Mouse (Mus musculus) regulatory T cell (primary cell): ENCODE results near the gene Dcaf10.
"Not testable (repeated sequence)": the region's sequence is repeated elsewhere in the genome, so short reads cannot be mapped to it uniquely, and the experiment has no call there.

Experiments
- in situ Hi-C: fragments of 300-600 bp; cut with MboI, MseI; formaldehyde crosslinking; loops from one replicate; pipeline ENCODE4 v1.15.1; 2025; ENCODE audit warnings: high pct_unique_total_duplicates

The Dcaf10 gene

GRCm38 (mm10) chr4:45393658-45394057 lies 51.8 kb downstream of the Dcaf10 start:
- in situ Hi-C loops = no loop called here

DNA sequence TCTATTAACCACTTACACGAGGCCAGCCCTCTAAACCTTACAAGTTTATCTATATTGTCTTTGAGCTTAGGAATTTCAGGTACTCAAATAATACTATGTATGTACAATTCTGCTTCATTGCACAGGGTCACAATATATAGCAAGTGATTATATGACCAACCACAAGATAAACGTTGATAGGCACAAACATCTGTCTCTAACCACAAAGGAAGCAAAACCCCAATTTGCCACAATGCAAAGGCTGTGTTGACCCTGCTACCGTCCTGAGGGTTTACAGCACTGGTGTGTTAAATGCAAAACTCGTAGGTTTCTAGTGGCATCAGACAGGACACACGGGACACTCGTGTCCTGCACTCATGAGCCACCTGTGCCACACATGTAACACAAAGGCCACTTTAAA lies 54.3 kb downstream of the Dcaf10 start:
- in situ Hi-C loops = not testable (repeated sequence)

DNA sequence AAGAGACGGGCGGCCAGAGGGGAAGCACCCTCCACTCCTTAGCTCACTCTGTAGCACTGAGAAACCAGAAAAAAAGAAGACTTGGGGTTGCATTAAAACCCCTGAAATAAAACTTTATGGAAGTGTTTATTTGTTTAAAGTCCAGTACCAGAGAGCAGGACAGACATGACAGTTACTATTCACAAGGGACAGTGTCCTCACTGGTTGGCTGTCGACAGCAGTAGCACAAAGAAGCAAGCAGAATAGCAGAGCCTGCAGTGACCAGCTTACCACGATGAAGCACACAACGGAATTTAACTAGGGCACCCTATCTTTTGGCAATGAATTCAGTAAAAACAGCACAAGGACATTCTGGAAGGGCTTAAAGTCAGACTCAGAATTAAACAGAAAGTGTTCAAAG lies 56.4 kb downstream of the Dcaf10 start:
- in situ Hi-C loops = not testable (repeated sequence)

DNA sequence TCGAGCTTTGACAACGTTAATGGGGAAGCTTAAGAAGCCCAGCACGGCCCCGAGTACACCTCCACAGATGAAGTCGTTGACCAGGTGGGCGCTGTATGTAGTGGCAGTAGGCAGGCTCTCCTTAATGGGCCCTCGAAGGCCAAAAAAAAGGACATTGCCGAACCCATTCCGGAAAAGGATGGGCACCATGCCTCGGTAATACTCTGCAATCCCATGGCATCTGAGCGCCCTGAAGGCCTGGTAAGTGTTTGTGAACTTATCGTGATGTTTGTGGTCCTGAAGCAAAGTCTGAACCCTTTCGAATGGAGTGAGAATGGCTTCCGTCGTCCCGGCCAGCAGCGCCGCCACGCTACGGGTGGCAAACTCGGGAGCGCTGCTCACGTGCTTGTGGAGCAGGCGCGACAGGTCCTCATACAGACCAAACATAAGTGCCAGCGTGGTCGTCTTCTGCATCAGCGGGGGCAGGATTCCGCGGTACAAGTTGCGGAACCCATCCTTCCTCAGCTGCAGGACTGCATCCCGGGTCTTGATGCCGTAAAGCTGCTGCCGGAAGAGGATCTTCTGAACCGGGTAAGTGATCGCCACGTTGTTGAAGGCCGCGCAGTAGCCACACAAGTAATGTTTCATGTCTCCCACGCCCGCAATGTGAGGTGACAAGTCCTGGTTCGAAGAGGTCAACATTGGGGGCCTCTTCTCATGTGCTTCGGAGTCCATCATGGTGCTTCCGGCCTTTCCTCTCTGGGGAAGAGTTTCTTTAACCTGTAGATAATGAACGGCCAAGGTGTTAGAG lies 57.7 kb downstream of the Dcaf10 start:
- in situ Hi-C loops = no loop called here

- in situ Hi-C loops = no loop called here
Measured at GRCm38 (mm10) chr4:45402281-45402680, 60.4 kb downstream of the Dcaf10 start.

GRCm38 (mm10) chr4:45402878-45403498 lies 61.1 kb downstream of the Dcaf10 start:
- in situ Hi-C loops = no loop called here

DNA sequence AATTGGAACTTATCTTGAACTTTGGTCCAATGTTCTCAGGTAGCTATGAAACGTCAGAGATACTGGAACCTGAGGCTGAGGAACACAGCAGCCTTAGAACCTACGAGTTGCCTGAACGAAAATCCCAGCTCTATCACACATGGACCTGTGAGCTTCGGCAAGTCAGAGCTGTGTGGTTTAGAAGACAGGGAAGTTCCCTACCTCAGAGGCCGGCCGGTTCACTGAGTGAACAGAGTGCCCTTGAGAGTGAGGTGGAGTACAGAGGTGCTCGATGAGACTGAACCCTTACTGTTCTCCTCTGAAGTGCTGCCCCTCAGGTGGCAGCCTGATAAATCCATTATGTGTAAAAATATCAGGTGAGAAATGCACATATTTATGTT lies 61.6 kb downstream of the Dcaf10 start:
- in situ Hi-C loops = no loop called here

- in situ Hi-C loops = no loop called here
Measured at GRCm38 (mm10) chr4:45404086-45404485, 62.2 kb downstream of the Dcaf10 start.

- in situ Hi-C loops = no loop called here
Measured at GRCm38 (mm10) chr4:45405315-45405714, 63.4 kb downstream of the Dcaf10 start.

DNA sequence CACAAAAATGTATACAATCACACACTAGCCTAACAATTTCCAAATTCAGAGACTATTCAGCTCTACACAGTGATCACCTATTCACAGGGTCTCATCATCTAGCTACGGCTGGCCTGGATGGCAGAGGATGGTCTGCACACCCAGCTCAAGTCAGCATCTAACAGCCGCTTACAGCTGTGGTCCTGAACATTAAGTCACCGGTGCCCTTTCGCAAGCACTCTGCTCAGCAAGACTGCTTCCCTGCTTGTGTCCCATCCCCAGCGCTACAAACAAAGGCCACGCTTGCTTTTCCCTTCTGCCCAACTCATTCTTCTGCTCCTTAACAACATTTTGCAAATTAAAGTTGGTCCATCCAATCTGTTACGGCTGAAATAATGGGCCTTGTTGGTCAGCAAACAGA lies 64.5 kb downstream of the Dcaf10 start:
- in situ Hi-C loops = no loop called here

DNA sequence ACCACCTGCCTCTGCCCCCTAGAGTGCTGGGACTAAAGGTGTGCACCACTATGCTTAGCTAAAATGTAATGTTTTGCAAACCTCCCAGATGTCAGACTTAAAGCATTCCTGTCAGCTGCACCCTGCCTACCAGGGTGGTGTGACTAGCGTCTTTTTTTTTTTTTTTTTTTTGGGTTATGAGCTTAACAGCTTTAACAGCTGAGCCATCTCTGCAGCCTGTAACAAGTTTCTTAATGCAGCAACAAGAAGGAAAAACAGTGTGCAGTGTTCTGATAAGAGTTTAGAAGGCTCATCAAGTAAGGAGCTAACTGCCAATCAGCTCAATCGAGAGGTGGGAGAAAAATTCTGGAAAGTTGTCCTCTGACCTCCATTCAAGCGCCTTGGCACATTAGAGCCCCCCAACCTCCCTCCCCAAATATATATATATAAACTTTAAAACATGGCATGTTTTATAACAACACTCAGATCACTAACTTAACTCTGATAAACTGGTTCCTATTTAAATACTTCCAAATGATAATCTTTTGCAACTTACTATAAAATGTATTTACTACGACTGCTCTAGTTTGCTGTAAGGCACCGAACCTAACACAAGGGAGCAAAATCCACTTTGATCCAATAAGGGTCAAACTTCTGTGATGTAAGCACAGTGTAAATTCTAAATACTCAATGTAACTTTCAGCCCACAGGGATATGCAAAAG lies 65.3 kb downstream of the Dcaf10 start:
- in situ Hi-C loops = no loop called here

DNA sequence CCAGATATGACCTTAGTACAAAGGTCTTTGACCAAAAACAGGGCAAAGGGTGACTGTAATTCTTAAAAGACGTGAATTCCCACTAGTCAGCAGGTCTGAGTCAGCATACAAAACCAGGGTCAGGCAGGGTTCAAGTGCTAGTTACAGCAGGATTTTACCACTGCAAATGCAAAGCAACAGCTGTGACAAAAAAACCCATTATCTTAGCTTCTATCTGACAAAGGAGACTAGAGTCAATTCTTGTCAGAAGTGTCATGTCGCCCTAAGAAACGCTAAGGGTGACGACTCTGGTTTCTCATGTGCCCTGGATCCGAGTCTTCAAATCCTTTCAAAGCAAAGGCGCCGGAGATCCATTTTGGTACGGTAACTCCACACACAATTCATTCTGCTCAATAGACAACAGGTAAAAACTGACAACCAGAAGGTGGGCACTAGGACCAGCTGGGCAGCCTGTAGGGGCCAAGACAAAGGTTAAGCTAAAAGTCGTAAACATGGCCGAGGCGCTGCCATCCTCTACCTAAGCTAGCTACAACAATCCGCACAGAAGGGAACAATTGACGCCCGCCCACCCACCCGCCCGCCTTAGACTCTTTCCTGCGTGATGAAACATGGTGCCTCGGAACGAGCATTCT lies 65.9 kb downstream of the Dcaf10 start:
- in situ Hi-C loops = no loop called here

- in situ Hi-C loops = no loop called here
Measured at GRCm38 (mm10) chr4:45408427-45409132, 66.7 kb downstream of the Dcaf10 start, which contains the start of gene Slc25a51. Gene Slc25a51, minus strand, starts transcription at chr4:45408766.

GRCm38 (mm10) chr4:45409270-45409669 lies 67.4 kb downstream of the Dcaf10 start:
- in situ Hi-C loops = no loop called here

DNA sequence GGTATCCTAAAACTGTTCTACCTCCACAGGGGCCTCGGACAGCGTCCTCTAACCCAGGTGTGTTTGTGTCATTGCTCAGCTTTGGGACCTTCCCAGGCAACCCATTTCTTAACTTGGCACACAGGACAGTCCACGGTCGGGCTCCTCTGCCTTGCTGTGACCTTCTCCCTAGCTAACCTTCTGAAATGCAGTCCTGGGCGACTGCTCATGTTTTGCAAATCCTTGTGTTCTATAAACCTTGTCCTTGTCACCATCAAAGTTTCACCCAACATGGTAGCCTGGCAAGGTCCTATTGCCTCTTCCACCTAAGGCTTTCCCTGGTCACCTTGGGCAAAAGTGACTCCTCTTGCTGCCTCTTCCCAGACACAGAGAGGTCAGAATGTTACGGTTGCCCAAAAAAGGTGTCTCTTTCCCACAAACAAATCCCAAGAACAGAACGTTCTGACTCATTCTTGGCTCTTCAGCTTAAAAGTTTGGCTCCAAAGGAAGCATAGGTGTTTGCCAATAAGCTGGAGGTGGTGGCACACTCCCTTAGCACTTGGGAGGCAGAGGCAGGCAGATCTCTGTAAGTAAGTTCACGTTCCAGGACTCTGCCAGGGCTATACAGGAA lies 69.4 kb downstream of the Dcaf10 start:
- in situ Hi-C loops = loop anchor here (5.0 kb wide), 1 partner anchor 389 kb away; no protein-coding TSS in a partner anchor

DNA sequence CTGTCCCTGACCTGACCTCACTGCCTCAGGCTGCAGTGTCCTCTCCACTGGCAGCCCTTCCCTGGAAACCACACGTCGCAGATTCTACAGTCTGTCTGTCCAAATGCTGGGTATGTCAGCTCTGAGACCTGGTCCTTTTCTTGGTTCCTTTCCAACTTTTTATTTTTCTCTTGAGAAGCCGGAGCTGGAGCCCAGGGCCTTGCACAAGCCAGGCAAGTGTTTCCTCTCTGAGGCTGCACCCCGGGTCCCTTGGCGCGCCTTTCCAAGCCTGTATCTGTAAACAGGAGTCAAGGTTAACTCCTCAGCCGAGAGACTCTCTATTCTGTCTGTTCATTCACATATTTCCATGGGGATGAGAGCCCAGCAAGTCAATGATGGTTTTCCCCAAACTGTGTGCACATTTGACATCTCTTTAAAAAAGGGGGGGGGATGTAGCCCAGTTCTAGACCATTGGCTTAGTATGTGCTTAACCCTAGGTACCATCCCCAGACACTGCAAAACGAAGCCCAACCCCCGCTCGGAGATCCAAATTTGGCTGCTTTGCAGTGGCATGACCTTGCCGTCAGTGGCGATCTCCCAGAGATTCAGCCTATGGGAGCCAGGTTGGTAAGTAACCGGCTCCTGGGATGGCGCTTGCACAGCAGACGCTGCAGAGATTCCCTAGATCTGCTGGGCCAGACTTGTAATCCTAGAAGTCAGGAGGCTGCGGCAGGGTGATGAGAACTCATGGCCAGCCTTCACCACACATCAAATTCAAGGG lies 70.7 kb downstream of the Dcaf10 start:
- in situ Hi-C loops = loop anchor here (5.0 kb wide), 1 partner anchor 390 kb away; no protein-coding TSS in a partner anchor

DNA sequence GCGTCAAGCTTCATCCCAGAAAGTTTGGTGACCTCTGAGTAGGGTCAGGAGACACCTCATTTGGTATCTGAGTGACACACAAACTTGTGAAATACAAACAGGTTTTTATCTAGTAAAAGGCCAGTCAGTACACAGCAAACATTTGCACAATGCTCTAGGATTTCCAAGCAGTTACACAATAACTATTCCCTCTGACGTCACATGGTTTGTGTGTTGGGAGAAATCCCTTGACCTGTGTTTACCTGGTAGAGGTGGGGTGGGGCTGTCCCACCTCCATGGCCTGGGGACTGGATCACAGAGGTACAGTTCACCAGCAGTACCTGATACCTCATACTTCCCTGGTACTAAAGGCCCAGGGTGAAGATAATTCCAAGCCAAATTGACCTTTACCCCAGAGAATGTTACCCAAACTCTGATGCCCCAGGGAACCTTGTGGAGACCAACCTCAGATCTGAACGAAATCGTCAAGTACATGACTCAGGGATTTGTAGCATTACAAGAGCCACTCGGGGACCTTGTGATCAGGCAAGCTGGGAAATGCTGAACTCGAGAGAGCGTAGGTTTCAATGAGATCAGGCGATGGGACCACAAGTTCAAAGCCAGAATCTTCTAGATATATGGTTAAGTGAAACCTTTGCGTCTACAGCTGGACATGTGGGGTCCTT lies 71.9 kb downstream of the Dcaf10 start:
- in situ Hi-C loops = loop anchor here (5.0 kb wide), 1 partner anchor 392 kb away; no protein-coding TSS in a partner anchor

DNA sequence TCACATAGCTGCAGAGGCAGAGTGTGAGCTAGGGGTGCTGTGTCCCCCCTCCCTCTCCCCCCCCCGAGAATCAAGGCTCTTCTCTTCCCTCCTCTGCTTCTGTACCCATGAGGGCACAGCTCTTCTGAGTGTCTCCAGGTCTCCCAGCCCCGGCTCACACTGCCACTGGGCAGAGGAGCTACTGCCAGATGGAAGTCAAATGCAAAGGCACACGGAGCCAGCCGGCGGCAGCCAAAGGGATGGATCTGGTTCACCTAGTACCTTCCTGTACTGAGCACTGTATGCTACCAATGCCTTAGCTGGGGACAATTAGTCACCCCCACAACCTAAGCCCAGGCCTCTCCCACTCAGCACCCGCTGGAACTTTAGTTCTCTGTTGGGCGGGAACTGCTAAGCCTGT lies 74.4 kb downstream of the Dcaf10 start:
- in situ Hi-C loops = loop anchor here (5.0 kb wide), 1 partner anchor 111 kb away; no protein-coding TSS in a partner anchor

DNA sequence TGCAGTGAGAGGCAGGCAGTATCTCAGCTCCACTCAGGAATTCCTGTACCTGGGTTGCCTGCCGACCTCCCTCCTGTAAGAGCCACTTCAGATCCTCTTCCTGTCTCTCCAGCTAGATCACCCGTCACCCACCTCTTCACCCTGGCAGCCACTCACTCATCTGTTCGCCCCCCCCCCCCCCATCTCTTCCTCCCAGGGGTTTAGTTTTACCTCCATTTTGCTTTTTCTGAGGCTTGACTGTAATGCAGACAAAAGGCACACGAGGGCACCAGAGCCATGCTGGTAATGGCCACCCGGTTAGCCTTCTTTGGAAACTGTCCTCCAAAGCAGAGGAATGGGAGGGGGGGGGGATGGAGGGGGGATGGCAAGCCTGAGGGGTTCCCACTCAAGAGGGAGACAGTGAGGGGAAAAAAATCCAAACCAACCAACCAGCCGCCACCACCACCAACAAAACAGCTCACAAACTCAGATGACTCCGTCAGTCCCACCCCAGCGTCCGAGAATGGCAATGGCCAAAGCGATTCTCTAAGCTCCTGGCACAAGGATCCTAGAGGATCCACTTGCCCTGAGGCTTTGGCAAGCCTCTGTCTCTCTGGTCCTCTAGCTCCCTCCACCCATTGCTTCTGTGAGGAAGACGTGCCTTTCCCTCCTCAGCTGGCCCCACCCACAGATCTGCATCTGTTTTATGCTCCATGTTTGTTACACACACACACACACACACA lies 76.5 kb downstream of the Dcaf10 start:
- in situ Hi-C loops = loop anchor here (5.0 kb wide), 1 partner anchor 109 kb away; no protein-coding TSS in a partner anchor
